Mouse (Mus musculus): ENCODE results near the gene Angptl2. TPM values are rescaled to one million over a fixed set of nuclear protein-coding genes. Genes with fewer than 3 reads are reported as not detected.
"Not testable (repeated sequence)": the region's sequence is repeated elsewhere in the genome, so short reads cannot be mapped to it uniquely, and the experiment has no call there.

The Angptl2 gene
- polyA plus RNA-seq, 1 experiment = 70.5 TPM

DNA sequence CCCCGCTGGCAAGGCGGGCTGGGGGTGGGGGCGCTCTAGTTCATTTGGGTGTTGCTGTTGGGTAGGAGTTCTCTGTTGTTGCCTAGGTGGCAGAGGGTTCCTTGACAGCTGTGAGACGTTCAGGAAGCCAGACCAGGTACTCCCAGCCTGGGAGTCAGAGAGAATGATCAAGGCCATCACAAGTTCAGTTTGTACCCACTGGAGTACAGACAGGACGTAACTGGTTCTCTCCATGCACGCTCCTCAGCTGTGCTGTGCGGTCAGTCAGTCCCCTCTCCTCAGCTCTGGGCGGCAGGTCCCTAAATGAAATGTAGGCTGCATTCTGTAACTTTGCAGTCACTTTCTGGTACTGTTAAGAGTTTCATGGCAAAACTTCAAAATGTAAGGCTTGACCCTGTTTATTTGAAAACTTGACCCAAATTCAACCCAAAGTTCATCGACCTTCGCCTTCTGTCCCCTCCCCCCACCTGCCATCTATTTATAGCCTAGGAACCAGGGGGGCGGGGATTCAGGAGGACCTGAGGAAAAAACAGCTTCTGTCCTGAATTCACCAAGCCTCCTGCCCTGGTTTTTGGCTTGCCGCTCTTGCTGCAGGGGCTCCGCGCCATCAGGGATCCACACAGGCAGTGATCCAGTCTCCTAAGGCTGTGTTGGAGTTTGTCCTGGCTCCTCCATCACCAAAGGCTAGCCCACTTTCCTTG lies 15.4 kb upstream of the Angptl2 start:
- DNase-seq (ENCODE audit: low read depth) = no peak

- DNase-seq (ENCODE audit: low read depth) = no peak
Observed at GRCm38 (mm10) chr2:33203284-33203683, 12.6 kb upstream of the Angptl2 start.

- DNase-seq (ENCODE audit: low read depth) = no peak
Observed at GRCm38 (mm10) chr2:33204980-33205379, 10.9 kb upstream of the Angptl2 start.

DNA sequence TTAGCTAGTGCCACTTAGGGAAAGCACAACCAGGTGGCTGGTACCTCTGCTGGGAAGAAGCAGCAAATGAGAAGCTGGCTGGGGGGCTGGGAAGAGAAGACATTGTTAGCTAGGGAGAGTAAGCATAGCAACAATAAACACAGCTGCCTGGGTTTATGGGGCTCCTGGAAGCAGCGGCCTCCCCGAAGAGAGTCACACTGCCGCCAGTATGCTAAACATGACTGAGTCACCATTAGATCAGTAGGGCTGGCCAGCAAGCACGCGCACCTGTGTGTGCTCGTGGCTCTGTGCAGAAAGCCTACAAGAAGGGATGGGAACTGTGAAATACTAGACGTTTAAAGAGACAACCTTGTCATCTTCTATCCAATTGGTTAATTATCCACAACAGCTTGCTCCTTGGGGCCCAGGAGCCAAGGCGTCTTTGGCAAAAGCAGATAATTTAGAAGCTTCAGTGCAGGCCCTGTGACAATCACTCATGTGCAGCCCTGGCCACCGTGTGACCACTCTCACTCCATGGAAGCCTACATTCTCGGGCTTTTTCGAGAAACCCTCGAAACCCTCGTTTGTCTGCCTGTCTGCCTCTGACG lies 9.8 kb upstream of the Angptl2 start:
- DNase-seq (ENCODE audit: low read depth) = no peak

DNA sequence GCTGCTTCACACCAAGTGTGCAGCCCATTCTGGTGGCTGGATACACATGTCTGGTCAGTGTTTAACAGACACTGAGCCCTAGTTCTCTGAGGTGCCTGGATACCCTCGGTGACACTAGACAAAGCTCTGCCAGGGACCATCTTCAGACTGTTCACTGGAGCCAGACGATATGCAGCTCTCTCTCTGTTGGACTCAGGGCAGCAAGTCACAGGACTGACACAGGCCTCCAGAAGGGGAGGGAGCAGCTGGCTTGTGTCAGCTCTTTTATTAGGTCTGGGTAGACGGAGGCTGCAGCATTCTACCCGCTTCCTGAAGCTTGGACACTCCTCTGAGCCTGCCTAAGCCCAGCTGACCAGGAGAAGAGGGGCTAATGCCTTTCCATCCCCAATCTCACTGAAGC lies 8.8 kb upstream of the Angptl2 start:
- no peak for DNase-seq (ENCODE audit: low read depth)

GRCm38 (mm10) chr2:33208134-33208533 lies 7.7 kb upstream of the Angptl2 start:
- no peak for DNase-seq (ENCODE audit: low read depth)

GRCm38 (mm10) chr2:33210841-33211240 lies 5.0 kb upstream of the Angptl2 start:
- no peak for DNase-seq (ENCODE audit: low read depth)

DNA sequence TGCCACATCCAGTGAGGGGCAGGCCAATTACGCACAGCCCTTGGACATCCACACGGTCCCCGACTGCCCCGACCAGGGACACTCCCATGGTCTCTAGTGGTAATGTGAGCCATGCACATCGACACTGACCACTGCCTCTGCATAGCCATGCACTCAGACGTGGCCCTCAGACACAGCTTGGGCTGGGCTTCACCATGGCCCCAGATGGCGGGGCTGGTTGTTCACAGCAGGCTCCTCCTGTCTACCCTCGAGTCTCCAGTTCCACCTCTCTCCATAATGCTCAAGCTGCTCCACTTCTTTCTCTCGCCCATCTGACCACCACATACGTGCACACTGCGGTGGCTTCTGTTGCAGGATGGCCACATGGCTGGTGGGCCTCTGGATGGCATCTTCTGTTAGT lies 4.6 kb upstream of the Angptl2 start:
- not testable (repeated sequence) for DNase-seq (ENCODE audit: low read depth)

DNA sequence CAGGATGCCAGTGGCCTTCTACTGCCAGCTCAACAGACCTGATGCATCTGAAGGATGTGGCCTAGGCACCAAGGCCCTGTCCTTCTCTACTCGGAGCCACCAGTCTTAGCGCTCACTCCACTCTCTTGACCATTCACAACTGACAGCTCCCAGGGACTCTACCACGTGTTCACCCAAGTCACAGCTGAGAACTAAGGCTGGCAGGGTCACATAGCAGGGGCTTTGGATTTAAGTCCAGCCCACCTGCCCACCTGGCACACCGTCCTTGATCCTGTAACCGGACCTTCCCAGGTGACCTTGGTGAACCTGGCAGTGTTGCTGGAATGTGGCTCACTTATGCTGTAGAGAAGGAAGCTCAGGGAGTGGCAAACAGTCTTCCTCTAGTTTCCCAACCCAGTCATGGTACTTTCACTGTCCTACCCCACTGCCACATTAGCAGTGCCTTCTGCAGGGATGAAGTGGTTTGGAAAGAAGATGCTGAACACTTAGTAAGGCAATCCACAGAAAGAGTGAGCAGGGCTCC lies 631 bp upstream of the Angptl2 start:
- DNase-seq (ENCODE audit: low read depth) = no peak

- no peak for DNase-seq (ENCODE audit: low read depth)
Observed at GRCm38 (mm10) chr2:33216645-33217424, 966 bp downstream of the Angptl2 start.

- DNase-seq (ENCODE audit: low read depth) = no peak
Observed at GRCm38 (mm10) chr2:33217425-33217794, 1.5 kb downstream of the Angptl2 start.

DNA sequence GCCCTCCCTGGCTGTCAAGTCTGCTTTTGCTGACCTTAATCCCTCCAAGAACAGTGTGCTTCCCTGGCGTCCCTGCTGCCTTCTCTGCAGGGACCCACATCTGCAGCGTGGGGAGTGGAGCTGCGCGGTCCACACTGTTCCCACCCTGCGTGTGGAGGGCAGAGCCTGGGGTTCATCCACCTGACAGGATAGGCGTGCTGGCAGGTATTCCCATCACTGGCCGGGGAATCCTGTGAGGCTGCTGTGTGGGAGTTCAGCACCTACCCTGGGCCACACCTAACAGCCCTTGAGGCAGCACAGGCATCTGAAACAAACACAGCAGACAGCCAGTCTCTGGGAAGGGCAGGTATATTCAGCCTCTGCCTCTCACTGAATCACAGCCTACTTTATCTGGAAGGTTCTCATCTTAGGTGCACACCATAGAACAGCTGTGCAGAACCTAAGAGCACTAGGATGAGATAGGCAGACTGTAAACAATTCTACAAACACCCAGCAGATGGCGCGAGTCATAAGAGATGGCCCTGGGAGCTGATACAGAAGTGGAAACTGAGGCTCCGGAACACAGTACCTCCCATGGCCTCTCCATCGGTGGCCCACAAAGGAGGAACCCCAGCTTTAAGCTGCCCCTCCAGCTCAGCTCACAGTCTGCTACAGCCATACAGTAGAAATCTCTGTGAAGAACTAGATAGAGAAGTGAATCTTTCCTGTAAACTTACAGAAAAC lies 3.2 kb downstream of the Angptl2 start:
- DNase-seq (ENCODE audit: low read depth) = no peak

GRCm38 (mm10) chr2:33219637-33220036 lies 3.8 kb downstream of the Angptl2 start:
- no peak for DNase-seq (ENCODE audit: low read depth)

DNA sequence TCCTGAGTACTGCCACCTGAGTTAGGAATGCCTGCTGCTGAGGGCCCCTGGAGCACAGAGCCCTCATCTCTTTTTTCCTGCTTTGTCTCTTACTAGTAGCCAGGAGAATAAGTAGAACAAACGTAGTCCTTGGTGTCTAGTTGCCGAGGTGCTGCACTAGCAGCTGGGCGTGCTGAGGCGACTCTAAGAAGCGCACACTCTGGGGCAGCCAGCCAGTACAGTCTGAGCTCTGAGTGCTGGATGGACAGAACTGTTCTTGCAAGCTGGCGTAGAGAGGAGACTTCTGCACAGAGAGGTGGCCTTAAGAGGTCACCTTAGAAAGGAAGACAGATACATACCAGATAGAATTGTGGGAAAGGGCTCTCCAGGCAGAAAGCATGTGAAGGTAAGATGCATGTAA lies 4.4 kb downstream of the Angptl2 start:
- DNase-seq (ENCODE audit: low read depth) = no peak

- DNase-seq (ENCODE audit: low read depth) = no peak
Observed at GRCm38 (mm10) chr2:33220674-33221338, 4.9 kb downstream of the Angptl2 start.

DNA sequence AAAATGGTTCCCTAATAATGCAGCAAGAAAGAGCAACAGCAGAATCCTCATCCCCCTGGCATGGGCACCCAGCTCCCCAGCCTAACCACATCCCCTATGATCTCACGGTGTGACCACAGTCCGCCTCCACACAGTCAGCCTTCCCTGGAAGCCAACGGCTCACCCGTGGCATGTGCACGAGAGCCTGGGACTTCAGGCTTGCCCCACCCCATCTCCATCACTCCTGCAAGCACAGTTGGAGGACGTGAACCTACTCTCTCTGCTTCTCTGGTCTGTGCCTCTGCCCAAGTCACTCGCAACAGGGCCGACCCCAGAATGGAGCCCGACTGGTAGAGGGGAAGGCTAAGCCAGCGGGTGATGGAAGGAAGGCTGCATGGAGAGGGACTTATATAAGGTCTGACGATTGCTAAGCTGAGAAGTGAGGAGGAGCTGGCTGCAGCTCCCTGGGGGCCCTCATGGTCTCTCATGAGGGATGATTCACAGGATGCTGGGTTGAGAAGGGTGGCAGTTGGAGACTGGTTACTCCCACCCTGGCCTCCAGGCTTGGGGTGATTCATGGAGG lies 5.6 kb downstream of the Angptl2 start:
- DNase-seq (ENCODE audit: low read depth) = no peak

DNA sequence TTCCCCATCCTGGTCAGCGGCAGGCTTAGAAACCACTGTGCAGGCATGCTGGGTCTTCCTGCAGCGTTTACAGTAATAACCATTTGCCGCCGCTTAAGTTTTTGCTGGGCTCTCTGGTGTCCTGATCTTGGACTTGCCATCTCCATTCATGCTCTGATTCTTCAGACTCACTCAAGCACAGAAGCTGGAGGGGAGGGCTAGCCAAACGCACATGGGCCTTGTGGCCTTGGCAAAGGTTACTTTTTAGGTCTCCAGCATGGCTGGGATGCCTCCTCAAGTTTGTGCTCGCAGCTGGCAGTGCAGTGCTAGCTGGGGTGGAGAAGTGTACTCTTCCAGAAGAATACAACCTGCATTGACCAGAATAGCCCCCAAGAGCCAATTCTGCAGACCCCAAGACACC lies 6.6 kb downstream of the Angptl2 start:
- no peak for DNase-seq (ENCODE audit: low read depth)

- DNase-seq (ENCODE audit: low read depth) = no peak
Observed at GRCm38 (mm10) chr2:33223656-33224358, 7.9 kb downstream of the Angptl2 start.

- DNase-seq (ENCODE audit: low read depth) = no peak
Observed at GRCm38 (mm10) chr2:33225921-33226320, 10.1 kb downstream of the Angptl2 start.

GRCm38 (mm10) chr2:33228077-33228476 lies 12.2 kb downstream of the Angptl2 start:
- no peak for DNase-seq (ENCODE audit: low read depth)

DNA sequence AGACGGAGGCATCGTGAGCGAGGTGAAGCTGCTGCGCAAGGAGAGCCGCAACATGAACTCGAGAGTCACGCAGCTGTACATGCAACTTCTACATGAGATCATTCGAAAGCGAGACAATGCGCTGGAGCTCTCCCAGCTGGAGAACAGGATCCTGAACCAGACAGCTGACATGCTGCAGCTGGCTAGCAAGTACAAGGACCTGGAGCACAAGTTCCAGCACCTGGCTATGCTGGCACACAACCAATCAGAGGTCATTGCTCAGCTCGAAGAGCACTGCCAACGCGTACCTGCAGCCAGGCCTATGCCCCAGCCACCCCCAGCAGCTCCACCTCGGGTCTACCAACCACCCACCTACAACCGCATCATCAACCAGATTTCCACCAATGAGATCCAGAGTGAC lies 12.7 kb downstream of the Angptl2 start:
- DNase-seq (ENCODE audit: low read depth) = no peak

All from gonadal fat pad, adult 2 months (tissue).